Mouse (Mus musculus) embryonic facial prominence, embryonic 15.5 days (tissue): ENCODE data around the gene Pdpn. TPM values are rescaled to one million over a fixed set of nuclear protein-coding genes. Genes with fewer than 3 reads are reported as not detected.

Experiments
- ATAC-seq: fragments of 200-750 bp; cut with Nextera tagmentation; 2 replicates; pipeline ENCODE4 v1.8.0; 2017; ENCODE audit warnings: low read depth, moderate TSS enrichment; ENCODE audit not compliant: insufficient number of reproducible peaks, low FRiP score, low TSS enrichment
- H3K27ac ChIP-seq: fragments of 300-500 bp; sonication (generic); replicated peaks from 2 replicates; pipeline ENCODE4 v1.5.1; 2015; ENCODE audit warnings: mild to moderate bottlenecking, inconsistent platforms
- H3K27me3 ChIP-seq: fragments of 300-500 bp; sonication (generic); 2 replicates; pipeline ENCODE4 v1.6.1; 2015; ENCODE audit warnings: inconsistent platforms
- H3K36me3 ChIP-seq: fragments of 300-500 bp; sonication (generic); 2 replicates; pipeline ENCODE4 v1.6.1; 2015; ENCODE audit warnings: mild to moderate bottlenecking, inconsistent platforms
- H3K4me1 ChIP-seq: fragments of 300-500 bp; sonication (generic); 2 replicates; pipeline ENCODE4 v1.6.1; 2015; ENCODE audit warnings: inconsistent platforms
- H3K4me2 ChIP-seq: fragments of 300-500 bp; sonication (generic); replicated peaks from 2 replicates; pipeline ENCODE4 v1.6.1; 2015; ENCODE audit warnings: mild to moderate bottlenecking, inconsistent platforms
- H3K4me3 ChIP-seq: fragments of 300-500 bp; sonication (generic); replicated peaks from 2 replicates; pipeline ENCODE4 v1.5.1; 2015; ENCODE audit warnings: mild to moderate bottlenecking, inconsistent platforms
- H3K9ac ChIP-seq: fragments of 300-500 bp; sonication (generic); 2 replicates; pipeline ENCODE4 v1.6.1; 2015; ENCODE audit warnings: inconsistent platforms
- H3K9me3 ChIP-seq: fragments of 300-500 bp; sonication (generic); replicated peaks from 2 replicates; pipeline ENCODE4 v1.6.1; 2016; ENCODE audit warnings: inconsistent platforms
- WGBS: fragments of 180-500 bp; shearing (Covaris S2); methylation state at CpG from one replicate; pipeline ENCODE4 v1.1.7; 2015; 5-methylcytosine and 5-hydroxymethylcytosine counted together
- polyA plus RNA-seq: library from polyadenylated mRNA; unstranded; fragments of >200 nt; fragmentation: Nextera tagmentation; extraction: Ambion mirVana; gene quantifications from 2 replicates; pipeline ENCODE4 v1.2.1, GENCODE M21; 2015

The Pdpn gene
- polyA plus RNA-seq, 1 experiment from 2014 or later: 43.8 TPM

DNA sequence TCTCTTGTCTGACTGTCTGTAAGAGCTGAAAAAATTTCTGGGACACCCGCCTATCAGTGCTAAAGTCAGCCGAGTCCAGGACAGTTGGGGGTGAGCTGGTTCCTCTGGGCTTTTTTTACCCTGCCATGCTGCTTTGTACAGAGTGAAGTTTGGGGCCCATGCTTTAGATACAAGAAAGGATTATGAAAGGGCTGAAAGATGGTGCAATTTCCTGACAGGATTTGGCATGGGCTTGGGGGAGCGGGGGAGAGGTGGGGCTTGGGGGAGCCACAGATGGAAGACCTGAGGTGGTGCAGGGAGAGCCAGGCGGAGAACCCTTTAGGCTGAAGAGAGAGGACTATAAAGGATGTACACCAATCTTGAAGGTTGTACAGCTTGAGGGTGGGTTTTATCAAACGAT, 60.2 kb downstream of the Pdpn start:
- WGBS: 85% methylated on average over 5 of the region's 5 CpGs
- H3K27me3 ChIP-seq: no peaks in the 10 kb centered on the region
- no peak overlapping the region for H3K4me3 ChIP-seq
- H3K27ac ChIP-seq: no peak overlapping the region
- no peak for ATAC-seq
- H3K36me3 ChIP-seq: no peaks in the 10 kb centered on the region
- no peak overlapping the region for H3K4me2 ChIP-seq
- no peaks in the 10 kb centered on the region for H3K9me3 ChIP-seq
- no peak overlapping the region for H3K9ac ChIP-seq
- H3K4me1 ChIP-seq: peaks cover 5% of the 10 kb centered on the region; the same call in 1 of the 2 replicates

DNA sequence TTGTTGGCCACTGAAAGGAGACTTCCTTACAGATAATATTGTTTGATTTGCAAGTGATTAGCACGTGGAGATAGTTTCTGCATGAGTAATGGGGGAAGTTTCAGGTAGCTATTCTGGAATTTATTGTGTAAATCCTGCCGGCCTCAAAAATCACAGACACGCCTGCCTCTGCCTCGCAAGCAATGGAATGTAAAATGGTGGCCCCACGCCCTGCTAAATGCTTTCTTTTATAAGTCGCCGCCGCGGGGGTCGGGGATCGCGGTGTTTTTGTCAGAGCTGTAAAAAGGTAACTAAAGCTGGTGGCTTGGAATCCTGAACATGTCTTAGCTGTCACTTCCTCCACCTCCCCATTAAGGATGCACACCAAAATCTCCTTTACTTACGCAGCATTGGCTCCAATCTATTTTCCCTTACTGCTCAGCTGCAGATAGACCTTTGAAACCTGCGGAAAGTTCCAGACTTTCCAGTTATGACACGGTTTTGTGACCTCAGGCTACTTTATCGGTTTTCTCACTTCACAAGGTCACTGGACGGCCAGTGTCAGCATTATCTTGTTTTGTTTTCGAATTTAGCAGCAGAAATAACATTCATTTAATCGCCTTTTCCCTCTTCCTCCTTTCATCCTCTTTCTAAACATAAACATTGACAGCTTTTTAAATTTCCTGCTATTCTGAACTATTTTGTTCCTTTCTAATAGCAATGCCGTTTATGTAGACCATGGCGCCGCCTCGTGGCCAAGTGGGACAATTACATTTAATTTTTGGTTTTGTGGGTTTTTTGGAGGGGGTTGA, 60.9 kb downstream of the Pdpn start:
- H3K9me3 ChIP-seq: no peaks in the 10 kb centered on the region
- H3K27ac ChIP-seq: no peak overlapping the region
- H3K4me2 ChIP-seq: peak overlapping the region; percentile 13; the same call in 1 of the 2 replicates
- no peaks in the 10 kb centered on the region for H3K36me3 ChIP-seq
- H3K4me1 ChIP-seq: peaks cover 5% of the 10 kb centered on the region; the same call in 1 of the 2 replicates
- ATAC-seq: no peak
- H3K4me3 ChIP-seq: peak overlapping the region; percentile 3; the same call in 1 of the 2 replicates
- H3K9ac ChIP-seq: no peak overlapping the region
- H3K27me3 ChIP-seq: no peaks in the 10 kb centered on the region
- WGBS: 20% methylated on average over 23 of the region's 23 CpGs

DNA sequence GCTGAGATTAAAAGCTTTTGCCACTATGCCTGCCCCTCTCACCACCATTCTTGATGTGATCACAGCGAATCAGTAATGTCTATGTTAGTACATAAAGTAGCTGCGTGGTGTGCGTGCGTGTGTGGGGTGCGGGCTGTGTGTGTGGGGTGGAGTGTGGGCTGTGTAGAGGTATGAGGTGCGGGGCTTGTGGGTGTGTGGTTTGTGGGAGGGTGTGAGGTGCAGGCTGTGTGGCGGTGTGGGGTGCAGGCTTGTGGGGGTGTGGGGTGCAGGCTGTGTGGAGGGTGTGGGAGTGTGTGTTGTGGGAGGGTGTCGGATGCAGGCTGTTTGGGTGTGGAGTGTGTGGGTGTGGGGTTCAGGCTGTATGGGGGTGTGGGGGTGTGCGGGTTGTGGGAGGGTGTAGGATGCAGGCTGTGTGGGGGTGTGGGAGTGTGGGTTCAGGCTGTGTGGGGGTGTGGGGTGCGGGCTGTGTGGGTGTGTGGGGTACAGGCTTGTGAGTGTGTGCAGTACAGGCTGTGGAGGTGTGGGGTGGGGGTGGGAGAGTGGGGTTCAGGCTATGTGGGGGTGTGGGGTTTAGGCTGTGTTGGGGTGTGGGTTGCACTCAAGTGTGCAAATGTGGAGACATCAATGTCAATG, 67.5 kb downstream of the Pdpn start:
- peak; percentile 77 for ATAC-seq
- 88% methylated on average over 10 of the region's 10 CpGs for WGBS
- no peaks in the 10 kb centered on the region for H3K9me3 ChIP-seq

GRCm38 (mm10) chr4:143231110-143231509, 68.3 kb downstream of the Pdpn start:
- H3K27ac ChIP-seq: no peak overlapping the region

More for the DNA sequence above, 67.5 kb downstream of the Pdpn start:
- H3K4me3 ChIP-seq: no peak overlapping the region
- no peaks in the 10 kb centered on the region for H3K27me3 ChIP-seq
- no peak overlapping the region for H3K27ac ChIP-seq
- no peak overlapping the region for H3K4me2 ChIP-seq
- no peak overlapping the region for H3K9ac ChIP-seq
- no peaks in the 10 kb centered on the region for H3K36me3 ChIP-seq
- H3K4me1 ChIP-seq: no peaks in the 10 kb centered on the region

DNA sequence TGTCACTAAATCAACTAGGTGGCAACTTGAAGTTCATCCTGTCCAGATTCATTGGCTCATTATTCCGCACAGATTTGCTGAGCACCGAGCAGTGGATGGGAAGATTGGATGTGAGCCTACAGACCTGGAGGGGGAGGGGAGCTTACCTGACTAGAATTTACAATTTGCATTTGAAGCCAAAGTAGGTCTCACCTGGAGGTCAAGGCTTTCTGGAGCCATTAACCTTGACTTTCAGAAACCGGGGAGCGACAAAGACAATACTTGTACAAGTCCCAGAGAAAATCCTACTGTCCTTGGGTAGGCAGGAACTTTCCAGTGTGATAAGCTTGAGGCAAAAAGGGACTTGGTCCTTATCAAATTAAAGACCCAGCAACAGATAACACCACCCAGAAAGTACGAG, 71.4 kb downstream of the Pdpn start:
- H3K9ac ChIP-seq: no peak overlapping the region
- no peaks in the 10 kb centered on the region for H3K9me3 ChIP-seq
- H3K27me3 ChIP-seq: no peaks in the 10 kb centered on the region
- H3K4me2 ChIP-seq: no peak overlapping the region
- no peaks in the 10 kb centered on the region for H3K36me3 ChIP-seq
- H3K4me3 ChIP-seq: no peak overlapping the region
- no peak for ATAC-seq
- H3K27ac ChIP-seq: no peak overlapping the region
- 70% methylated on average over 5 of the region's 5 CpGs for WGBS
- no peaks in the 10 kb centered on the region for H3K4me1 ChIP-seq

More at GRCm38 (mm10) chr4:143231110-143231509, 68.3 kb downstream of the Pdpn start:
- Histone ChIP-seq H3K4me3 (no peak overlapping the region), H3K27me3 (no peaks in the 10 kb centered on the region), H3K4me1 (no peaks in the 10 kb centered on the region), H3K4me2 (no peak overlapping the region), H3K36me3 (no peaks in the 10 kb centered on the region), H3K9me3 (no peaks in the 10 kb centered on the region), H3K9ac (no peak overlapping the region)
- WGBS: 41% methylated on average over 3 of the region's 3 CpGs
- no peak for ATAC-seq

GRCm38 (mm10) chr4:143225886-143226285, 73.5 kb downstream of the Pdpn start:
- 23% methylated on average over 9 of the region's 9 CpGs for WGBS
- Histone ChIP-seq H3K27me3 (no peaks in the 10 kb centered on the region), H3K9ac (no peak overlapping the region), H3K4me2 (no peak overlapping the region), H3K36me3 (no peaks in the 10 kb centered on the region), H3K4me3 (no peak overlapping the region), H3K4me1 (no peaks in the 10 kb centered on the region), H3K27ac (no peak overlapping the region), H3K9me3 (no peaks in the 10 kb centered on the region)
- ATAC-seq: no peak

DNA sequence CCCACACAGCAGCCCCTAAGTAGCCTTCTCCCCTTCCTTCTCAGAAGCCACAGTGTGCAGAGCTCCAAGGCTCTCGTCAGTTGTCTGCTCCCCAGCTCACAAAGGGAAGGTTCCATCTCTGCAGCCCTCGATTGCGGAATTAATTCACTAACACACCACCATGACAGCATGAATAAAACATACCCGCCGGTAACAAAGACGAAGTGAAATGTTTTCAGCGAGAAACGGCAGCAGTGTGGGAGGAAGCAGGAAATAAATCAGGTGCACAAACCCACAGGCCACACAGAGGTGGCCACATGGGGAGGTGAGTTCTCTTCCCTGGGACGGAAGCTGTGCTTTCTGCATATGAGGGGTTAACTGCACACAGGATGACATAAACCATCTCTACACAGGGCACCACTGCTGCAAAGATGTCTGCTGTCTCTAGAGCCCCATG, 80.0 kb downstream of the Pdpn start:
- no peak for ATAC-seq
- H3K27me3 ChIP-seq: no peaks in the 10 kb centered on the region
- H3K9ac ChIP-seq: no peak overlapping the region
- no peak overlapping the region for H3K27ac ChIP-seq
- H3K36me3 ChIP-seq: no peaks in the 10 kb centered on the region
- no peaks in the 10 kb centered on the region for H3K9me3 ChIP-seq
- H3K4me2 ChIP-seq: no peak overlapping the region
- H3K4me1 ChIP-seq: no peaks in the 10 kb centered on the region
- 61% methylated on average over 9 of the region's 9 CpGs for WGBS
- H3K4me3 ChIP-seq: no peak overlapping the region

- no peaks in the 10 kb centered on the region for H3K4me1 ChIP-seq
- 78% methylated on average over 2 of the region's 2 CpGs for WGBS
- no peaks in the 10 kb centered on the region for H3K9me3 ChIP-seq
- no peak overlapping the region for H3K9ac ChIP-seq
- no peak overlapping the region for H3K27ac ChIP-seq
- no peak overlapping the region for H3K4me2 ChIP-seq
- H3K36me3 ChIP-seq: no peaks in the 10 kb centered on the region
- H3K27me3 ChIP-seq: no peaks in the 10 kb centered on the region
- H3K4me3 ChIP-seq: no peak overlapping the region
- ATAC-seq: no peak
Measured at GRCm38 (mm10) chr4:143218858-143219257, 80.5 kb downstream of the Pdpn start.

Other genes with a start within 250 kb of the Pdpn start
- gene Prdm2, start 86.6 kb downstream of the Pdpn start, polyA plus RNA-seq: 12.0 and 14.1 TPM in 2 replicates
- gene Lrrc38, start 50.2 kb upstream of the Pdpn start, polyA plus RNA-seq: 1.2 and 2.0 TPM in 2 replicates
- not detected in 2 replicates for gene Pramel1, start 94.9 kb upstream of the Pdpn start, polyA plus RNA-seq
- 18.9 and 19.1 TPM in 2 replicates for gene Pramef8, start 112.9 kb upstream of the Pdpn start, polyA plus RNA-seq
- not detected in 2 replicates for gene Oog4, start 150.8 kb upstream of the Pdpn start, polyA plus RNA-seq
- not detected in 2 replicates for gene Gm13043, start 211.8 kb upstream of the Pdpn start, polyA plus RNA-seq
- gene Gm13040, start 236.4 kb upstream of the Pdpn start, polyA plus RNA-seq: not detected in 2 replicates